Mouse (Mus musculus) liver, embryonic 14.5 days (tissue): ENCODE results near the gene Fah.

Experiments used
- CTCF ChIP-seq: IDR thresholded peaks from 2 replicates; pipeline ENCODE4 v1.5.1; 2016; ENCODE audit warnings: antibody characterized with exemption, low read depth, control low read depth
- EP300 ChIP-seq: IDR thresholded peaks from 2 replicates; pipeline ENCODE4 v1.6.1; 2016; ENCODE audit warnings: antibody characterized with exemption, low read depth

- TF ChIP-seq CTCF (no peak), EP300 (no peak)
Observed at GRCm38 (mm10) chr7:84596002-84596401, 10.5 kb downstream of the Fah start.
